Mouse (Mus musculus) lung, adult 10 weeks (tissue): ENCODE results near the gene Zfp59. TPM values are rescaled to one million over a fixed set of nuclear protein-coding genes. Genes with fewer than 3 reads are reported as not detected.

Source experiments
- polyA plus RNA-seq: library from polyadenylated mRNA; stranded (reverse); fragments of 350-450 nt; fragmentation: Illumina TruSeq; extraction: RNeasy Lipid Tissue Mini Kit (QIAGEN cat#74804); gene quantifications from one replicate; pipeline ENCODE4 v1.2.3, GENCODE M21; 2014; ENCODE audit warnings: low read depth, low replicate concordance; ENCODE audit not compliant: insufficient read depth

Gene Zfp59
- 2.0 TPM for polyA plus RNA-seq

GRCm38 (mm10) chr7:27838323-27839249 lies at the start of gene Zfp59:
Gene Zfp59 (plus strand): TSS chr7:27838607.

GRCm38 (mm10) chr7:27806896-27807295 lies 31.5 kb upstream of the Zfp59 start, which contains the start of gene Zfp626:
Gene Zfp626 (plus strand): TSS chr7:27807196.

DNA sequence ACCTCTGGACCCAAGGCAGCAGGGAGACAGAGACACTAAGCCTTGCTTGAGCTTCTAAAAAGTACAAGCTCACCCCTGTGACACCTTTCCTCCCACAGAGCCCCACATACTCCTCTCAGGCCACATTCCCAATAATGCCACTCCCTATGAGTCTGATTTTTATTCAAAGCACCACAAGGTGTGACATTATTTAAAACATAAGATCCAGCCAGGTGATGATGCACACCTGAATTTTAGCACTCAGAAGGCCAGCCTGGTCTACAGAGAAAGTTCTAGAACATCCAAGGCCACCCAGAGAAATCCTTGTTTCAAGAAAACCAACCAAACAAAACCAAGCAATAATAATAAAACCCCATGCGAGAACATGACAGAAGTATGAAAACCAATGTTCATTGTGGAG lies 18.8 kb downstream of the Zfp59 start, which contains the start of gene Zfp607a:
TSS of gene Zfp607a (plus strand) at position 301 of the 400 bp plus-strand sequence.

Other genes with a start within 250 kb of the Zfp59 start
- 70.6 TPM for gene Akt2, start 247.1 kb upstream of the Zfp59 start, polyA plus RNA-seq
- gene Ttc9b, start 184.7 kb upstream of the Zfp59 start, polyA plus RNA-seq, result not detected
- 13.4 TPM for gene Map3k10, start 164.0 kb upstream of the Zfp59 start, polyA plus RNA-seq
- gene Zfp607b, start 149.3 kb upstream of the Zfp59 start, polyA plus RNA-seq, result 1.6 TPM
- 3.8 TPM for gene Zfp60, start 107.2 kb upstream of the Zfp59 start, polyA plus RNA-seq
- 4.0 TPM for gene Zfp626, start 31.4 kb upstream of the Zfp59 start, polyA plus RNA-seq
- gene Zfp607a, start 18.9 kb downstream of the Zfp59 start, polyA plus RNA-seq, result 2.1 TPM
- 3.6 TPM for gene Zfp974, start 90.9 kb downstream of the Zfp59 start, polyA plus RNA-seq
- 5.0 TPM for gene Zfp780b, start 140.6 kb downstream of the Zfp59 start, polyA plus RNA-seq
- 1.1 TPM for gene Zfp850, start 175.5 kb downstream of the Zfp59 start, polyA plus RNA-seq
- 88.0 TPM for gene Psmc4, start 211.5 kb downstream of the Zfp59 start, polyA plus RNA-seq
- 4.1 TPM for gene Fcgbp, start 232.6 kb downstream of the Zfp59 start, polyA plus RNA-seq